Mouse (Mus musculus) thymus, postnatal 0 days (tissue): Measurements from ENCODE around the gene Prex1. TPM values are rescaled to one million over a fixed set of nuclear protein-coding genes. Genes with fewer than 3 reads are reported as not detected.

Experiments used
- DNase-seq: peaks from one replicate; pipeline ENCODE4 v3.0.0-alpha.2; 2015; ENCODE audit warnings: low spot score
- polyA plus RNA-seq: library from polyadenylated mRNA; unstranded; fragments of >200 nt; fragmentation: Nextera tagmentation; extraction: Ambion mirVana; gene quantifications from 2 replicates; pipeline ENCODE4 v1.2.1, GENCODE M21; 2015

Gene Prex1
- polyA plus RNA-seq, 1 experiment from 2014 or later = 49.8 TPM

DNA sequence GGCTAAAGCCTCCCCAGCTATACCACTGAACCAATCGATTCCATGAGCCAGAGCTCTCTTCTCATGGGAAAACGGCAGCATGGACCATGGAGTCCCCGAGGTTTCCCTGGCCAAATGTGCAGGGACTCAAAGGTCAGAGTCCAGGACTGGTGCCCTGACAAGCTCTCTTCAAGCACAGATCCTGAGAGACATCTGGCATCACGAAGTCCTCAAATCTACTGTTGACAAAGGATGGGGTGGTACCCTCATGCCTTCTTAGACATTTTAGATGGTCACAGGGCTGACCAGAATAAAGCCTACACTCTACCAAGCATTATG is 76.0 kb downstream of the Prex1 start:
- no peak for DNase-seq

DNA sequence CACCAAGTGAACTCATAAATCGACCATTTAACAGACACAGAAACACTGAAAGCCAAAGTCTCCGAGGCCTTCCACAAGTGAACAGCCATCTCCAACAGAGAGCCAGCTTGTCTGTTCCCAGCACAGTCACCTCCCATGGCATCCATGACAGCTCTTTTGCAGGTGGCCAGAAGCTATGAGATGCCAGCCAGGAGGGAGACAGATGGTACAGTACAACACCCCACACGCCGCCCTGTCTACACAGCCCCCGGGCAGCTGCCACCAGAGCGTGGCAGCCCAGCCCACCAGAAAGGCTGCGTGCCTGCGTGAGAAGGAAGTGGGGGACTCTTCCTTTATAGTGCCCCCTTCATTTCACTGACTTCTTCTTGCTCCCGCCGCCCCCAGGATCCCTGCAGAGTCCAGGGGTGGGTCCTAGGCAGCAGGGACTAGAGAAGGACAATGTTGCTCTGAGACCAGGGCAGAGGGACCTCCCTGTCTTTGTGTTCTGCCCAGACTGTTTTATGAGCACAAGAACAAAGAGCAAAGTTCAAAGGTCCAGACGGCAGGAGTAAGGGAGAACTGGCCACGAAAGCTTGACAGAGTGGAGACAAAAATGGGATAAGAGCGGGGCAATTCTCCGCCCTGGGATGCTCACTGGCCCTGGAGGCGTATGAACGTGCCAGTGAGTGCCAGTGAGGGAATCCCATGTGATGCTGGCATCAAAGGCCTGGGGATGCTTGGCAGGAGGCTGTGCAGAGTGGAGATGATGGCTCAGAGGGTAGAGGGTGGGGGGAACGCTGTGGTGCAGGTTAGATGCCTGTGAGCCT is 76.6 kb downstream of the Prex1 start:
- peak; percentile 73 for DNase-seq

DNA sequence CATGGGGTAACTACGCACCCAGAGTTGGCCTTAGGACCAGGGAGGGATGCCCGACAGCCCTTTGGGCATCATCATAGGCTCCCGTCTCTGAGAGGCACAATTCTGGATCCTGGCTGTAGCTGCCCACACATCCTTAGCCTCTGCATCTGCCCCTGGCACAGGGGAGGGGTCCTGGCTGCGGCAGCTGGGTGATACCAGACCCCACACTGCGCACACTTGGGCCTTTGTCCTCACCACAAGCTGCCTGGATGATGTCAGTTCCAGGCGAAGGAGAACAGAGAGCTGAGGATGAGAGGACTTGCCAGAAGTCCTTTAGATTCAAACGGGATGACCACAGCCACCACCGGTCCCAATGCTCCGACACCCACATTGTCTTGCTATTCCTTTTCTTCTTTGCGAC is 78.1 kb downstream of the Prex1 start:
- no peak for DNase-seq

DNA sequence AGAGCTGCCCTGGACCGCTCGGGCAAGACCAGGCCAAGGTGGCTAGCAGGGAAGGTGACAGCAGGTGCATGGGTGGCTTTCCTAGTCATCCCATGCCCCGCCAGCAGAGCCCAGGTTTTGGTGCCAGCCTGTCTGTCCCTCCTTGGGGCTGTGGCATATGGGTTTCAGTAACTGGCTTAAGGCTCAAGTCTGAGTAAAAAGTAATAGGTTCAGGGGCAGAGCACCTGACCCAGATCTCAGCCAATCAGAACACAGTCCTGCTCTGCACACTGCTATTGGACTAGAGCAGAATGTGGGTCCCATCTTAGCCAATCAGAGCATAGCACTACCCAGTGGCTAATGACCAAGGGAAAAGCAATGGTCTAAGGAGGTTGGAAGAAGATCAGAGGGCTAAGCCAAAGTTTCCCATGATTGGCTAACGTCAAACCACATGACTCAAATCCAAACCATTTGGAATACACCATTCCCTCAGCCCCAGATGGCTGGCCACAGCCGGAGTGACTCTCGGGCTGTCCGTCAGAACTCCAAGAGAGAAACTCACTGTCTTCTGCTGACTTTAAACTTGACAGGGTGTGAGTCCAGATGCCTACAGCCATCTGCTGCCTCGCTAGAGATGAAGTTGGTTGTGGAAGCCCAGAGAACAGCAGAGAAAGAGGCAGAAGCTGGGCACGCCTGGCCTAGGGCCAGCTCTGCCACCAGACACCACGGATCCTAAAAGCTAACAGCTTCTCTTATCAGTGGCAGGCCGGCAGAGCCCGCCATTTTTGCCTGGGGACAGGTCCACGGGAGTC is 80.9 kb downstream of the Prex1 start:
- DNase-seq = no peak

DNA sequence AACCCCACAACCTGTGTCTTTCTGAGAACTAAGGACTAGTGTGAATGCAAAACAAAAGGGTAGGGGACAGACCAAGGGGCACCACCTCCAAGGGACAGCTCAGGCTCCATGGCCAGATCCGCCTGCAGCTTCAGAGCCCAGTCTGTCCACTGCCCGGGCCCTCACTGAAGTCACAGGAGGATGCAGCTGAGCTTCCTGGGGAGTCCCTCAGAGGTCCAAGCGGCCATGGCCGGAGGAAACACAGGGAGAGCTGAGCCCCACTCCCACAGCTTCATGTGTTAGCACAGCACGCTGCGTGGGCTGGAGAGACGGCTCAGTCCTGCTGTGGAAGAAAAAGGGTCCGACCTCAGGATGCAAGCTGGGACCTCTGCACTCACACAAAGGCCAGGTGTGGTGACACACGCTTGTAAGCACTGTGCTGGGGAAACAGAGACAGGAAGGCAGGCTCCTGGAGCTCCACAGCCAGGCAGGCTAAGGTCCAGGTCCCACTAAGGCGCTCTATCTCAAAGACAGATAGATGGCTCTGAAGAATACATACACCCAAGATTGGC is 81.9 kb downstream of the Prex1 start:
- peak; percentile 52 for DNase-seq

DNA sequence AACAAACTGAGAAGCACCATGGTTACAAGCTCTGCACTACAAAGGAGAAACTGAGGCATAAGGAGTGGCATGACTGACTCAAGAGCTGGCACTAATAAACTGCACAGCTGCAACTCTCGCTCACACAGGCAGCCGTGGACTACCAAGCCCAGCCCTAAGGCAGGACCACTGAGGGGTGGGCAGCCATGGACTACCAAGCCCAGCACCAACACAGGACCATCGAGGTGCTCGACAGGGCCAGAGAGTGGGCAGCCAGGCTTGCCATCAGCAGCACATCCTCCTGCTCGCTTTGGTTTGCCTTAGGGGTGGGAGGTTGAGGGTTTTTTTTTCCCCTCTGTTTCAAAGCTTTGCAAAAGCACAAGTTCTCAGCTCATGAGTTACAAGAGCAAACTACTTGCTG is 82.4 kb downstream of the Prex1 start:
- no peak for DNase-seq

DNA sequence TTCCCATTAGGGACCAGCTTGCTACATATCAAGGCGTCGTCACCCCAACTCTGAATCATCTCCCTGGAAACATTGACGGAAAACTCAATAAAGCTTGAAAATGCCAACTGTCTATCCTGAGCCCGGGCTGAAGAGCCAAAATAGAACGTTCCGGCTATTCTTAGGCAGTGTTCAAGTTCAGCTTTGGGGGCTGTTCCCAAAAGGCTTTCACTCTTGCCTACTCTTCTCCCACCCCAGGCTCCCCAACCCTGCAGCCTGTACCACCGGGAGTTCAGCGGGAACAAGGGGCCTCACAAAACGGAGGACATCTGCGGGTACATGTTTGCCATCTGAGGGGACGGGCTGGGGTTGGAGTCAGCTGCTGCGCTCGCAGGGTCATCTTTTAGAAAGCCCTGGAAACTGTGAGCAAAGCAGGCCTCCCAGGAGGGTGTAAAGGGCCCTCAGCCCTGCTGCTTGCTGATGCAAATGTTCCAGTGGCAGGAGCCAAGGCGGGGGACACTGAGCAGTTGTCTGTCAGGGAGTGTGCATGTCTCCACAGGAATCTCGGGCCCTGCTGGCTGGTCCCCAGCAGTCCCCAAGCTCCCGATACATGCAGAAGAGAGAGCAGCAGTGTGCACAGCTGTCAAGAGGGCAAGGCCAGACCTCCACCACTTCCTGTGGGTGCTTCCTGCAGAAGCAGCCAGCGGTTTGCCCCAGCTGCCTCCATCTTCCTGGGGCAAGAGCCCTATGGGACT is 83.5 kb downstream of the Prex1 start:
- peak; percentile 91 for DNase-seq

DNA sequence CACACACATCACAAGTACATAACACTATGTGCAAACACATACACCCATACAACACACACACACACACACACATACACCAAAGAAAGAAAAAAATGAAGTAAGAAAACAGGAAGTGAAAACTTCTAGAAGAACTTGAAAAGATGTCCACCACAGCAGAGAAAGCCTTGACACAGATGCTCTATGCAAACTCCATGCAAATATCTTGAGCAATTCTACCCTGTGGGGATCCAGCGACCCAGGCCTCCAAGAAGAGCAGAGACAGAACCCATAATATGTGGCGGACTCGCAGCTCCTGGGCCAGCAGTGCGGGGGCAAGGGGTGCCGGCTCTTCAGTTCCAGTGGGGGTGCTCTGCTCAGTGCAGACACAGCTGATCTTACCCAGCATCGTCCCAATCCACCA is 86.1 kb downstream of the Prex1 start:
- peak; percentile 54 for DNase-seq

DNA sequence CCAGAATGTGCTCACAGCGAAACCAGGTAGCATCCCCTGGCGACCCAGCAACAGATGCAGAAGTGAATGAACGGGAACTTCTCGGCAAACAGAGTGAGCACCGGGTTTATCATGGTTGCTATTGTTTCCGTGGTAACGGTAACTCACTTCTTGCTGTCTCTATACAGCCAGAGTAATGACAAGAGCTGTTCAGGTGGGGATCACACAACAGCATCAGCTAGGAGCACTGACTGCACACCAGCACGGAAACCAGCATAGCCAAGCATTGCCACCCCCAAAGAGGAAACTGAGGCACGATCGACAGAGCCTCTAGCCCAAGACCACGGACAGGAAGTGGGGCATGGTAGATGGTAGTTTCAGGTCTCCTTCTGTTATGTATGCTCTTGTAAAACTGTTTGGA is 88.4 kb downstream of the Prex1 start:
- DNase-seq = no peak

DNA sequence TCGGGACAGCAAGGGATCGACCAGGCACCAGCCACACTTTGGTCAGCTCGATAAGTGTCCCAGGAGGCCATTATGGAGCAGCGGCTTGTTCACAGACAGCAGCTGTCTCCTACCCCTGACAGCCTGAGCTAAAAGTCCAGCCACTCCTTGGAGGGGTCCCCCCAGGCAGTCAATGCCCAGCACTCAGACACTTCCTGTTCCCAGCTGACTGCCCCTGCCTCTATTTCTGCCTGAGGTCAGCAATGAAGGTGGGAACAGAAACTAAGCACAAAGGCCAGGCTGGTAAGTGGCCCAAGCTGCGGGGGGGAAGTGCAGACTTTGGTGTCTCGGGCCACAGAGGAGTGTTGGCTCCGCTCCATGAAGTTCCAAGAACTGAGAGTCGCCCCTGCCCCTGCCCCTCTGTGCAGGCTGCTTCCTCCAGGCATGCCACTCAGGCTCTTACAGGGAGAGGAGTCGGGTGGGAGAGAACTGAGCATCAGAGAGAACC is 90.5 kb downstream of the Prex1 start:
- no peak for DNase-seq

DNA sequence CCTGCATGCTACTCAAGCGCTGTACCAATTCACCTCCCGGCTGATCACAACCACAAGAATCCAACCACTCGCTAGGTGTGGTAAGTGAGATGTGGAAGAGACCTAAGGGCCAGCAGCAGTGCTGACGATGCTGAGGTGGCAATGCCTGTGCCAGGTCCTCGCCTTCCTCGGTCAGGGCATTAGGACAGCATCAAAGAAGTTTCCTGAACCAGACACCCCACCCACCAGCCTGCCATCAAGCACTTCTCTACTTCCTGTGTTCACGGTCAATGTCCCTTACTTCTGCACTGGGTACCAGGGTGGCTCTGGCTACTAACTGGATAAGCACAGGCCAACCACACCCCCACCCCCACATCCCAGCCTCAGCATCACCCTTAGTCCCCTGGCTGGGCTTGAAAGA is 91.0 kb downstream of the Prex1 start:
- peak; percentile 42 for DNase-seq

DNA sequence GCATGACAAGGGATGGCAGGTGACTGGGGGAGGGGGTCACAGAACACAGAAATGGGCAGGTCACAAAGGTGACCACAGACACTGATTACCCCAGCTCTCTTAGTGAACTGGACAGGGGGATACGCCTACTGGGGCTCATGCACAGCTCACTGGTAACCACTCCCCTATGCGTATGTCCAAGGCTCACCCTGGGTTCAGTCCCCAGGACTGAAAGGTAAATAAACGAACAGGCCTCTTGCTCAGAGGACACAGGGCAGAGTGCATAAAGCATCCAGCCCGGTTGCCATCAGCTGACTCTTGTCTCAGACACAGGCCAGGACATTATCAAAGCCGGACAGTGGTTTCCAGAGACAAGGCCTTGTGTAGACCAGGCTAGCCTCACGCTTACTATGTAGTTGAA is 91.6 kb downstream of the Prex1 start:
- DNase-seq = no peak

DNA sequence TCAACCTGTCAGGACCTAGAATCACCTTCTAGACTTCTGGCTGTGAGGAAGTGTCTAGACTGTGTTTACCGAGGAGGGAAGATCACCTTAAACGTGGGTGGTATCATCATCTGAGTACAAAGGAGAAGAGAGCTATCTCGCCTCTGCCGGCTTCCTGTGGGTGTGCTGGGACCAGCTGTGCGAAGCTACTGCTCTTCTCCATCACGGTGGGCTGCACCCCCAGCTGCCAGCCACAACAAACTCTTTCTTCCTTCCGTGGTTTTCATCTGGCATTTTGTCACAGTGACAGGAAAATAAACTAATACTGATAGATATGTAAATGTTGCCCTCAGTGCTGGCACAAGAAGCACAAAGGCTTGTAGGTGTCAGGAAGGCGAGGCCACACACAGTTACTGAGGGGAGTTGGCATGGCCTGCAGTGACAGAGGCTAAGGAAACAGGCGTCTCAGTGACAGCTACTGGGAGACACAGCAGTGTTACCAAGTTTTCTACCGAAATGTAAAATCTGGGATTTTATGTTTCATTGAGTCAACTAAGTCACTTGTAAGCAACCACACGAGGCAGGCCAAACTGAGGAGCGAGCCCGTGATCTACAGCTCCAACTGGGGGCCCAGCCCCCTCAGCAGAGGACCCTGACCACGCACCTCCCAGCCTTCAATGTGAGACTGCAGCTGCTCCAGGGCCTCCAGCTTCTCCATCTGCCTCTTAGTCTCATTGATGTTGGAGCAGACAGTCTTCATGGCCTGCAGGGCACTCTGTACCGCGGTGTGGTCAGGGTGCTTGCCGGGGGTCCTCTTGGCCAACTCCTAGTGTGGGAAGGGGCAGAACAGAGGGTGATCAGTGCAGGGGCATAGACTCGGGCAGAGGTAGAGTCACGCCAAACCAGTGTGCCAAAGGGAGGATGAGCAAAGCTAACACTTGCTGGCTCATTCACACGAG is 92.8 kb downstream of the Prex1 start:
- DNase-seq = peak; percentile 92

DNA sequence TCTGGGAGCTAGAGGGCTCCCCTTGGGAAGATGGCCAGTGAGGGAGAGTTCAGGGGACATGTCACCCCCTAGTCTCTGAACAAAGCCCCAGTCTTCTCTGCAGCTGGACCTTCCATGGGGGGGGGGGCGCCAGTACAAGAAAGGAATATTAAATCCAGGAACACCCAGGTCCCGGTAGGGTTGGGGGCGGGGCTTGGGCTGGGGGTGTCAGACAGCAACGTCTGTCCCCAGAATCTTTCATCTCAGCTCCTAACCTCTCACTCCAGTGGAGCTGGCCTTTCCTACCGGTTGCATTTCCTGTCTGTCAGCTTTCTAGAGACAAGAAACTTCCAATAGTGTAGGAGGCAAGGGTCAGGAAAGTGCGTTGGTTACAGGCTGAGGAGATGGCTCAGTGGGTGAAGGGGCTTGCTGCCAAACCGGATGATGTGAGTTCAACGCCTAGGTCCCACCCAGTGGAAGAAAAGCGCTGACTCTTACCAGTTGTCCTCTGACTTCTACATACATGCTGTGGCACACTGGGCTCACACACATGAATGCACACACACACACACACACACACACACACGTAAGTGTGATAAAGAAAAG is 93.6 kb downstream of the Prex1 start:
- no peak for DNase-seq

DNA sequence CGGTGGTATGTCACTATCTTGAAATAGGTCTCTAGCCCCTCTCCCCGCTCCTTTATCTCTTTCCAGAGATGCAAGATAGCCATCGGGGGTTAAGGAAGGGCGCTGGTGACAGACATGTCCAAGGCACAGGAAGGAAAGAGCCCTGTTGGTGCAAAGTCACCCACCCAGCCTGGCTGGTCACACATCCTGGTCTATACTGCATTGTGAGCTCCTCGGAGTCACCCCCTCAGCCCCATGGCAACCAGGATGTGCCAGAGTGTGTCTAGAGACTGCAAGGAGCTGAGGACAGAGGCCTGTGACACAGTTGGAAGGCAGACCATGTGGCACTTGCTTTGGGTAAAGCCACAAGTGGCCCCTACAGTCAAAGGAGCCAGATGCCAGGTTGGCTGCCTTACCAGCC is 94.4 kb downstream of the Prex1 start:
- no peak for DNase-seq

DNA sequence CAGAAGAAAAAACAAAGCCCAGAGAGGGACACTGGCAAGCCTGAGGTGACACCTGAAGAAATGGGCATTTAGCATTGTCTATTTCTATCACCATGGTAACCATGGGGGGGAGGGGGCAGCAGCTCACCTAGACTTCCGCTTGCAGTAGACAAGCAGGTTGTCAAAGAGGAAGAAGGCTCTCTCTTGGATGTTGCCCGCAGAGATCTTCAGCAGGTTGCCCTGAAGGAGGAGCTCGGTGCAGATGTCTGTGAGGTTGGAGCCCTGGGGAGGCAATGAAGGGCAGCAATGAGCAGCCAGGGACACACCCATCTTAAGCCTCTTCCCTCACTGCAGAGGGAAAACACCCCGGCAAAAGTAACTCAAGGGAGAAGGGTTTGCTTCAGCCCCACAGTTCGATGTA is 95.9 kb downstream of the Prex1 start:
- DNase-seq = peak; percentile 79

DNA sequence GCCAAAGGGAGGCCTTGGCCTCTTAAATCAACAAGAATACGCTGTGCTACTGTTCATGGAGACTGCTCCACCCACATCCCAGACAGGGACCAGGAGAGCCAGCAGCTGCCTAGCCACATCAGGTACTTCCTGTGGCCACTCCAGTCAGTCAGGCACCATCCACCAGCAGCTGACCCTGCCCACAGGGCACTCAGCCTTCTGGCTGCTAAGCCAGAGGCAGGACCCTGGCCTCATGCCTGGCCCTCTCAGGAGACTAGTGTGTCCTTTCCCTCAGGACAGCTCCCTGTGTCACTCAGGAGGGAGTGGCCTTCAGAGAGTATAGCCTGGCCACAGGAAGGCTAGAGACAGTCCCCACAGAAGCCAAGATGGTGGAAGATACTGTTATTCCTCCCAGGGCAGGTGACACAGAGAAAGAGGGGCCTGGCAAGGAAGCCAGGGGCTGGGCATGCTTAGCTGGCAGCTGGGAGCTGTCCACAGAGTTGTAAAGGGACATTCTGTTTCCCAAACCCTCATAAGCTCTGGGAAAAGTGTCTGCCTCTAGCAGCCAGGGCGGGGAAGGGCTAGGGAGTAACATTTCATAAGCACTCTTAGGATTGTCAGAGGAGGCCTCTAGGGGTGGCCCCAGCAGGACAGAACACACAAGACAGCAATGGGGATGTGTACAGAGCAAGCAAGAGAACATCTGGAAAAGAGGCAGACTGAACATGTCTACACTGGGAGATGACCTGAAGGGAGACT is 98.1 kb downstream of the Prex1 start:
- no peak for DNase-seq

DNA sequence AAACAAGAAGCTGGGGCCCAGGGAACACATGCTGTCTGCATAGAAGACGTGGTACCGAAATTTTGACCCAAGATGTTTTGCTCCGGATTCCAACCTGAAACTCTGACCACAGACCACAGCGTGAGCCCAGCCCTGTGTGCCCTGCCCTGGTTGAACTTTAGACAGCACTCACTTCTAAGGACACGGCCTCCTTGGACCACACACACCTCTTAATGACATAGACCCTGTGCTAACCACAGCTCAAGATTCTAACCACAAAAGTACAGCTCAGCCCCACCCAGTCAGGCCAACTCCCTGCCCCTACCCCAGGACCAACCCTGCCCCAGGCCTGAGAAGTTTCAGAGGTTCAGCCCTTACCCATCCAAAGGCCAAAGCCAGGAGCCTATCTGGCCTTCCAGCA is 103.4 kb downstream of the Prex1 start:
- DNase-seq = no peak

DNA sequence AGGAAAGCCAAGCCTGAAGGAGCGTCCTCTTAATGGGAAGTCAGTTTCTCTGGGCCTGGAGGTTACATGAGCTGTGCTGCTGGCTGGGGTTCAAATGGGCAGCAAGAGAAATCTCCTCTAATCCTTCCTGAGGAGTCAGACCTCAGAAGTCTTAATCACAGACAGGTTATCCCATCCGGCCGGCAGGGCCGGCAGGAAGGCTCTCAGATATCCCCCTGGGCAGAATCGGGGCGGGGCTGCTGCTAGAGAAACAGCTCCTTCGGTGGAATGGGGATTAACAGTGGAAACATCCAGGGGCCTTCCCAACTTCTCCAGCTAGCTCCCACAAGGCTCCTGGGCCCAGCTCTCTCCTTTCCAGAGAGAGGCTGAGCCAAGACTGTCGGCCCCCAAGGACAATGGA is 105.1 kb downstream of the Prex1 start:
- DNase-seq = no peak
